Mouse (Mus musculus): ENCODE measurements around the gene Rpl9-ps6. TPM values are rescaled to one million over a fixed set of nuclear protein-coding genes. Genes with fewer than 3 reads are reported as not detected.

The Rpl9-ps6 gene
- total RNA-seq, 2 experiments from 2014 or later: 33.7 to 39.3 TPM

GRCm38 (mm10) chr19:32416692-32417317 lies 49.6 kb downstream of the Rpl9-ps6 start:
- intact Hi-C loops (cut with DNase I): no loop called here
- DNase-seq: no peak

Other genes with a start within 250 kb of the Rpl9-ps6 start
- gene Sgms1, start 76.9 kb downstream of the Rpl9-ps6 start, total RNA-seq (2021): 10 to 100 TPM; 23.4 to 27.2 TPM
- 10 to 100 TPM; 47.2 to 48.5 TPM for gene Minpp1, start 19.2 kb upstream of the Rpl9-ps6 start, total RNA-seq (2021)
- gene Papss2, start 129.2 kb upstream of the Rpl9-ps6 start, total RNA-seq (2021): 1 to 10 TPM; 2.2 to 2.8 TPM

Data from left cerebral cortex, postnatal 4 days (tissue).